Mouse (Mus musculus) hindbrain, embryonic 11.5 days (tissue): ENCODE data around the gene Nudt14. TPM values are rescaled to one million over a fixed set of nuclear protein-coding genes. Genes with fewer than 3 reads are reported as not detected.
A peak's percentile ranks its signal among the peaks of the same experiment; 100 is the strongest.

Experiments
- ATAC-seq: fragments of 200-750 bp; cut with Nextera tagmentation; 2 replicates; pipeline ENCODE4 v1.8.0; 2017; ENCODE audit warnings: mild to moderate bottlenecking, moderate TSS enrichment, moderate library complexity; ENCODE audit not compliant: low FRiP score
- DNase-seq: peaks from one replicate; pipeline ENCODE4 v3.0.0-alpha.2; 2015; ENCODE audit warnings: low spot score
- H3K27ac ChIP-seq: fragments of 300-500 bp; sonication (generic); 2 replicates; pipeline ENCODE4 v1.5.1; 2014; ENCODE audit warnings: mild to moderate bottlenecking, low read depth, low read length
- H3K27me3 ChIP-seq: fragments of 300-500 bp; sonication (generic); 2 replicates; pipeline ENCODE4 v1.6.1; 2014; ENCODE audit warnings: mild to moderate bottlenecking, low read length, moderate library complexity, mixed read lengths; ENCODE audit not compliant: control insufficient read depth, insufficient read depth
- H3K36me3 ChIP-seq: fragments of 300-500 bp; sonication (generic); 2 replicates; pipeline ENCODE4 v1.6.1; 2014; ENCODE audit warnings: mild to moderate bottlenecking, low read length, moderate library complexity, mixed read lengths; ENCODE audit not compliant: control insufficient read depth, insufficient read depth
- H3K4me1 ChIP-seq: fragments of 300-500 bp; sonication (generic); replicated peaks from 2 replicates; pipeline ENCODE4 v1.6.1; 2014; ENCODE audit warnings: low read length, mixed read lengths; ENCODE audit not compliant: control insufficient read depth, insufficient read depth
- H3K4me2 ChIP-seq: fragments of 300-500 bp; sonication (generic); replicated peaks from 2 replicates; pipeline ENCODE4 v1.6.1; 2014; ENCODE audit warnings: mild to moderate bottlenecking, low read depth, low read length
- H3K4me3 ChIP-seq: fragments of 300-500 bp; sonication (generic); 2 replicates; pipeline ENCODE4 v1.5.1; 2014; ENCODE audit warnings: low read depth, low read length
- H3K9ac ChIP-seq: fragments of 300-500 bp; sonication (generic); 2 replicates; pipeline ENCODE4 v1.6.1; 2014; ENCODE audit warnings: low read depth, low read length
- H3K9me3 ChIP-seq: fragments of 300-500 bp; sonication (generic); 2 replicates; pipeline ENCODE4 v1.6.1; 2016; ENCODE audit warnings: low read length; ENCODE audit not compliant: control insufficient read depth
- WGBS: fragments of 180-500 bp; shearing (Covaris S2); extraction: QIAGEN DNeasy Blood & Tissue Kit; methylation state at CpG from one replicate; pipeline ENCODE4 v1.1.7; 2014; 5-methylcytosine and 5-hydroxymethylcytosine counted together
- polyA plus RNA-seq: library from polyadenylated mRNA; unstranded; fragments of >200 nt; fragmentation: Nextera tagmentation; extraction: Ambion mirVana; gene quantifications from 2 replicates; pipeline ENCODE4 v1.2.1, GENCODE M21; 2014

The Nudt14 gene
- polyA plus RNA-seq, 1 experiment from 2014 or later = 57.3 TPM

DNA sequence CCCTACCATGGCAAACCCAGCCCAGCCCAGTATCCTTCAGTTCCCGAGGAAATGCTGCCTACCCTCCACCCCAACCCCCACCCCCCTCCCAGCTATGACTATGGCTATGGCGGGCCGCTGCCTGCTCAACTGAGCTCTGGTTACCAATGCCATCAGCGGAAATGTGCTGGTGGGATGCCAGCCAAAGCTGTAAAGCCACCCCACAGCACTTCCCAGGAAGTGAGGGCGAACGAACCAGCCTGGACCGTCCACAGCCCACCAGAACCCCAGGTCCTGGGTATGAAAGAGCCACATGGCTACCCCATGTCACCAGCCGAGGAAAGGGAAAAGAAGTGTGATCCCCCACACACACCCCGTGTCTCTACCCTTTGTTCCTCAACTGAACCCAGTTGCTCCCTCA, 1.2 kb downstream of the Nudt14 start:
- DNase-seq (no peak), ATAC-seq (no peak)
- Histone ChIP-seq H3K27me3 (no peaks in the 10 kb centered on the region), H3K4me3 (no peak overlapping the region), H3K9ac (no peak overlapping the region), H3K9me3 (no peaks in the 10 kb centered on the region), H3K27ac (no peak overlapping the region), H3K36me3 (no peaks in the 10 kb centered on the region), H3K4me2 (no peak overlapping the region), H3K4me1 (peaks cover 5% of the 10 kb centered on the region; the same call in 1 of the 2 replicates)
- 90% methylated on average over 9 of the region's 9 CpGs for WGBS

DNA sequence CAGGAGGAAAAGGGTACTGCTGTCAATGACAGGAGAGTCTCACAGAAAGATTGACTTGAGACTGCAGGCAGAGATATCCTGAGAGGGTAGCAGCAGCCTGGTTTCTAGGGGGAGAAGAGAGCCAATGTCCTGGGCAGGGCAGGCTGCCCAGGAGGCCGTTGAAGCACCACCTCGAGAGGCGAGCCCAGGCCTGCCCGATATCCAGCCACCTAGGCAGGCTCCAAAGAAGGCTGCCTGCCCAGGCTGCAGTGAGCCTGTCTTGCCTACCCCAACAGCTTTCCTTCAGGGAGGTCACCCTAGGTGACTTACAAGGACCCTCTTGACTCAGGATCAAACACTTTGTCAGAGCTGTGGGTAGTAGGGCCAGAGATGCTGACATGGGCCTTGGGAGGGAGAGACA, 1.7 kb downstream of the Nudt14 start:
- ATAC-seq = no peak
- Histone ChIP-seq H3K9me3 (no peaks in the 10 kb centered on the region), H3K4me2 (no peak overlapping the region), H3K27me3 (no peaks in the 10 kb centered on the region), H3K27ac (no peak overlapping the region), H3K9ac (no peak overlapping the region), H3K4me3 (no peak overlapping the region), H3K4me1 (peaks cover 5% of the 10 kb centered on the region; the same call in 1 of the 2 replicates), H3K36me3 (no peaks in the 10 kb centered on the region)
- no peak for DNase-seq
- WGBS = 90% methylated on average over 4 of the region's 4 CpGs

DNA sequence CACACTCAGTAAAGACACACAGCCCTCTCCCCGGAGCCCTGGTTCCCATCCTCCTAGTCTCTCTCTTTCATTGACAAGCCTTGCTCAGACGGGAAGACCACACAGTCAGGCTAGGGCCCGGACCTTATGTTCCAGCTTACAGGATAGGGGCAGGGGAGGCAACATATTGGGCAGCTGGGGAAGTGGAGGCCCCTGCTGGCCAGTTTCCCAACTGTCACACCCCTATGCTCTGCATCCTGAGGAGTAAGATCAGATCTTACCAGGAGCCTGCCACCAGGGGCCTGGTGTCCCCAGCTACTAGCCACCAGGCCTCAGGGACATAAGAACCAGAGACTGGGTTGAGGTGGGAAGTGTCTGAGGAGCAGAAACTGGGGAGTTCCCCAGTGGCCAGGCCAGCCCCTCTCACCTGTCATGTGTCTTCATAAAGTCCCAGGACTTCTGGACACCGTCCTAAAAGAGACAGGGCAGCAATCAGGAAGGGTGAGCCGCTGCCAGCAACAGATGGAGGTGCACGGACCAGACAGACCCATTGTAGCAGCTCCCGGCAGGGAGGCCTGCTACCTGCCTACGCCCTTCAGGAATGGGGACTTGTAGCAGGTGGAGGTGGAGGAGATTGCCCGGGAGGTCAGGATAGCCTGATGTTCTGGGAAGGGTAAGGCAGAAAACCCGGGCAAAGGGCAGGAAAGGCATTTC, 2.9 kb downstream of the Nudt14 start:
- Histone ChIP-seq H3K4me1 (peaks cover 5% of the 10 kb centered on the region; the same call in 1 of the 2 replicates), H3K9ac (no peak overlapping the region), H3K9me3 (no peaks in the 10 kb centered on the region), H3K4me3 (no peak overlapping the region), H3K27me3 (no peaks in the 10 kb centered on the region), H3K36me3 (no peaks in the 10 kb centered on the region), H3K27ac (no peak overlapping the region), H3K4me2 (no peak overlapping the region)
- peak; percentile 48 for ATAC-seq
- peak; percentile 69 for DNase-seq
- WGBS = 68% methylated on average over 10 of the region's 10 CpGs

DNA sequence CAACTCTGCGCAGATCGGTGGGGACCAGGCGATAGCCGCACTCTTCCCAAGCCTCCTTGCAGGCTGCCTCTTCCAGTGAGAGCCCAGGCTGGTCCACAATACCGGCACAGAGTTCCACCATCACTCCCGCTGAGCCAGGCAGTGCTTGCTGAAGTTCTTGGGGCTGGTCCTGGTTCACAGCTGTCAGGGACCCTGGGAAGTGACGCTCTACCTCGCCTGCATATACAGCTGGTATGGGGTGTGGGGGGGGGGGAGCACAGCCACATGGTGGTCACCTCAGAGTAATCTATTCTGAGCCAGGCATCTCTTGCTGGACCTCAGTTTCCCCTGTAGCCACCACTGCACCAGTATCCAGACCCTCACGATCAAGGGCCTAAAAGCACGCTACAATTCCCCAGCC, 3.6 kb downstream of the Nudt14 start:
- H3K27me3 ChIP-seq = no peaks in the 10 kb centered on the region
- peaks cover 5% of the 10 kb centered on the region; the same call in 1 of the 2 replicates for H3K4me1 ChIP-seq
- H3K4me2 ChIP-seq = no peak overlapping the region
- ATAC-seq (no peak), DNase-seq (no peak)
- H3K27ac ChIP-seq = no peak overlapping the region
- 85% methylated on average over 10 of the region's 10 CpGs for WGBS
- H3K9ac ChIP-seq = no peak overlapping the region
- H3K9me3 ChIP-seq = no peaks in the 10 kb centered on the region
- no peaks in the 10 kb centered on the region for H3K36me3 ChIP-seq
- no peak overlapping the region for H3K4me3 ChIP-seq

DNA sequence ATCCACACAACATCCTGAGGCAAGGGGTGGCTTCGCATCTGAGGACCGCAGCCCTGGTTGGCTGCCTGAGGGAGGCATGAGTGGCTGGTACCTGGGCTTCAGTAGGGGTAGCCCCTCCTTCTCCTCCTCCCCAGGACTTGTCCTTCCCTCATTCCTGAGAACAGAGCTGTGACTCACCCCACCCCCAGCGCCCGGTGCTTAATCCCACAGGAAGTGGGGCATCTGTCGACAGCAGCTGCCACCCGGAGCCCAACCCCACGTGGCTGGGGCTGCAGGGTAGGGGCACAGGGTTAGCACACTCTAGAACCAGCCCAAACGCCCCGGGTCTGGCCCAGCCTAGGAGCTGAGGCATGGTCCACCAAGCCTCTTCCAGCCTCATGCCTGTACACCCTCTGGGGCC, 4.0 kb downstream of the Nudt14 start:
- H3K36me3 ChIP-seq = no peaks in the 10 kb centered on the region
- H3K27ac ChIP-seq = no peak overlapping the region
- H3K9me3 ChIP-seq = no peaks in the 10 kb centered on the region
- no peak overlapping the region for H3K4me3 ChIP-seq
- DNase-seq (no peak), ATAC-seq (no peak)
- 59% methylated on average over 9 of the region's 9 CpGs for WGBS
- H3K9ac ChIP-seq = no peak overlapping the region
- peaks cover 5% of the 10 kb centered on the region; the same call in 1 of the 2 replicates for H3K4me1 ChIP-seq
- H3K27me3 ChIP-seq = no peaks in the 10 kb centered on the region
- no peak overlapping the region for H3K4me2 ChIP-seq

DNA sequence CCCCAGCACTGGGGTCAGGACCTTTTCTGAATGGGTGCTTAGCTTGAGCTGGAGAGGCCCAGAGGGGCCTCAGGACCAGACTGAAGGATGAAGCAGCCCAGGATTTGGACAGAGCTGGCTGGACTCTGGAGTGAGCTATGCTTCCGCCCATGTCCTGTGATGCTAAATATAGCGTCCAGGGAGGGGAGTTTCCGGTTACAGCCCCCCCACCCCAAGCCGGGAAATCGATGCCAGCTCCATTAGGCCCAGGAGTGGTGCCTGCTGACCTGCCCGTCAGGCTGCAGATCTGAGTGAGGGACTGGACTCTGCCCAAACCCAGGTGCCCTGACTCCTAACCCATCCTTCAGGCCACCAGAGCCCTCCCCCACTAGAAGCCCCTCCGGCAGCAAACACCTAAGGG, 9.3 kb downstream of the Nudt14 start:
- H3K27ac ChIP-seq = no peak overlapping the region
- H3K4me2 ChIP-seq = no peak overlapping the region
- H3K27me3 ChIP-seq = peaks cover 25% of the 10 kb centered on the region
- H3K4me1 ChIP-seq = peaks cover 5% of the 10 kb centered on the region
- no peaks in the 10 kb centered on the region for H3K9me3 ChIP-seq
- 64% methylated on average over 7 of the region's 7 CpGs for WGBS
- H3K9ac ChIP-seq = no peak overlapping the region
- no peak overlapping the region for H3K4me3 ChIP-seq
- DNase-seq (no peak), ATAC-seq (no peak)
- H3K36me3 ChIP-seq = no peaks in the 10 kb centered on the region

DNA sequence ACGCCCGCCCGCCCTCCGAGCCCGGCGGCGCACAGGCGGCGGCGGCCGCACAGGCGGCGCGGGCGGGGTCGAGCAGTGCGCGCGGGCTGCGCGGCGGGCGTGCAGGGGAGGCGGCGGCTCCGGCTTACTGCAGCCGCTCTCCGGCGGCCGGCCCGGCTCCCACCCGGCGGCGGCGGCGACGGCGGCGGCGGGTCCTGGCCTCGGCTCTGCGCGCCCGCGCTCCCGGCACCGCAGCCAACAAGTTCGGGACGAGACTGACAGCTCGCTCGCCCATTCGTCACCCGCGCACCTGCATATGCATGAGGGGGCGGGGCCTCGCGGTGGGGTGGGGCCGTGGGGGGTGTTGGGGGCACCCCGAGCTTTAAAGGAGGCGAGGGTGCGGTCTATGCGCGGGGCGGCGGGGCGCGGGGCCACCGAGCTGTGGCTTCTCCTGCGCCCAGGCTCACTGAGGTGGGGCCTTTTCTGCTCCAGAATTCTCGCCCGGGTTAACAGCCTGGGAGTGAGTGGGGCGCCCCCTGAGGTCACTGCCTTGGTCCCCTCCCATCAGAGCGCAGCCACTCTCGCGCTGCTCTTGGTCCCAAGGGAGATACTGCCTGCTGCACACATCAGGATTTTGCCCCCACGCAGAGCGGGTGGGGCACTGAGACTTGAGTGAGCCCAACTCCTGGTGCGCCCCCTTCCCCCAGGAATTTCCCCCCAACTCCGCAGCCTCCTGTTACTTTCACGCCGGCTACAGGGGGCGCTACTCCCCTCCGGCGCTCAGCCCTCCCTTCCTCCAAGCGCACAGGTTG, 12.2 kb downstream of the Nudt14 start, which contains the start of gene Jag2:
Gene Jag2, minus strand, starts transcription at position 215 of the 791 bp plus-strand sequence.
- ATAC-seq = peak; percentile 51
- H3K27ac ChIP-seq = peak within 1 kb of the TSS; percentile 72
- H3K4me2 ChIP-seq = peak within 1 kb of the TSS; percentile 95
- DNase-seq = peak; percentile 72
- H3K9ac ChIP-seq = peak within 1 kb of the TSS; percentile 65
- peaks cover 31% of the 10 kb centered on the region for H3K27me3 ChIP-seq
- no peaks in the 10 kb centered on the region for H3K9me3 ChIP-seq
- 1% methylated on average over 34 of the region's 85 CpGs for WGBS
- no peaks in the 10 kb centered on the region for H3K36me3 ChIP-seq
- H3K4me1 ChIP-seq = peaks cover 5% of the 10 kb centered on the region
- H3K4me3 ChIP-seq = peak within 1 kb of the TSS; percentile 60

DNA sequence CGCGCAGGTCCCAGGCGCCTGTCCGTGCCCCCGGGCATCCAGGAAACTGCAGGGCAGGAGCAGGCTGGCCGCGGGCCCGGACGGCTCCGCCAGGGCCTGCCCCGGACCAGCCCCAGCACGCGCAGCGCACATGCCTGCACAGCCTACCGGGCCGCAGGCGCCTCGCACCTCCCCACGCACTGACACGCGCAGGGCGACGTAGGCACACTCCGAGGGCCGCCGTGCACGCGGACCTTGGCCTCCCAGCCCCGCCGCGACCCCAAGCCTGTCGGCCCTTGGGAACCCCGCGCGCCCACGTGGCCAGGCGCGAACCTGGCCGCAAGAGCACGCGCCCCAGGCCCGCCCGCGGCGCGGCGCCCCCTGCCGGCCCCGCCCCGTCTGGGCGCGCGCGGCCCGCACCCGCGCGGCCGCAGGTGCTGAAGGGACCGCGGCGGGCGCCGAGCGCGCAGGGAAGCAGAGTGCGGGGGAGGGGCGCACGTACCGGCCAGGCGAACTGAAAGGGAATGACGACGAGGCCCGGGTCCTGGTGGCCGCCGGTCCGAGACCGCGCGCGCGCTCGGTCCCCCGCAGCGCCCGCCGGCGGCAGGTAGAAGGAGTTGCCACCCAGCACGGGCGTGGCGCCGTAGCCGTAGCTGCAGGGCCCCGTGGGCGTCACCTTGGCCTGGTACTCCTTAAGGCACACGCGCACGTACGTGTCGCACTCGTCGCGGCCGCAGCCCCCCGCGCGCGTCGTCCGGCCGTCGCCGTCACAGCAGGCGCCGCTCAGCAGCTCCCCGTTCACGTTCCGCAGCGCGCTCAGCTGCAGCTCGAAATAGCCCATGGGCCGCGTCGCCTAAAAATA, 13.3 kb downstream of the Nudt14 start:
- ATAC-seq (peak; percentile 53), DNase-seq (peak; percentile 65)
- Histone ChIP-seq H3K4me1 (peaks cover 5% of the 10 kb centered on the region), H3K4me3 (peak overlapping the region; percentile 60), H3K36me3 (no peaks in the 10 kb centered on the region), H3K27me3 (peaks cover 31% of the 10 kb centered on the region), H3K9me3 (no peaks in the 10 kb centered on the region), H3K9ac (peak overlapping the region; percentile 65), H3K27ac (peak overlapping the region; percentile 72), H3K4me2 (peak overlapping the region; percentile 95)
- 1% methylated on average over 104 of the region's 124 CpGs for WGBS
